Mouse (Mus musculus) lung, postnatal 4 days (tissue): ENCODE results near the gene Brs3.

Experiments
- DNase-seq, 2 experiments: peaks; one replicate each; pipeline ENCODE4 v3.0.0; 2021

Brs3 gene

DNA sequence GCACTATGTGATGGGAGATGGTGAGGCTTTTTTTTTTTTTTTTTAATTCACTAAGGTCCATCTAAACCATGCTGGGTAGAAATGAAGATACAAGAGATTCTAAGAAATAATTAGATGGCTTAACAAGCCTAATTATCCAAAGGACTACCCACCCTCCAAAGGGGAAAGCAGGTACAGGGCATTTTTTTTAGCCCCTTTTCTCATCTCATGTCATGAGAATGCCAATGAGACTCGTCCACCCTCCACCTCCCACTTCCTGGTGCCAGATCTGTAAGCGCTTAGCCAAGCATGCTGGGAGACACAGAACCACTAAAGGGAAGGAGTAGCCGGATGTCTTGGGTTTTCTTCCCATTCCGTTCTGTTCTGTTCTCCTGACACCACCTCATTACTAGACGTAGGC lies at the start of gene Brs3:
TSS of gene Brs3 (plus strand) at position 301 of the 400 bp plus-strand sequence.
- no peak for DNase-seq

DNA sequence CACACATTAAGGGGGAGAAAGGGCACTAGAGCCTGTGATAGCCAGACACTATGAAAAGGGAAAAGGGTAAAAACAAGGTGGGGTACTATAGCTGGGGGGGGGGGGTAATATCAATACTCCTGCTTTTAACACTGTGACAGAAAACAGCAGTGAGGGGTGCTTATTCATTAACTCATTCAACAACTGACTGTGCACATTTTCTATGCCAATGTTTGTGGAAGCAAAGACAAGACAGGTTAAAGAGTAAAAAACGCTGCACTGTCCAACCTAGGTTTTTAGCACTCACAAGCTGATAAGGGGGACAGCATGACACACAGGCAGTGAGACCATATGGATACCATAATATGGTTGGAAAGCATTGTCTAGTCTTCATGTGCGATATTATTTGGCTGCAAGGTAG lies 30.0 kb upstream of the Brs3 start:
- DNase-seq = no peak

- DNase-seq = no peak
Observed at GRCm38 (mm10) chrX:57043869-57044268, 995 bp downstream of the Brs3 start.

- DNase-seq = no peak
Observed at GRCm38 (mm10) chrX:57052848-57053173, 9.9 kb downstream of the Brs3 start.

GRCm38 (mm10) chrX:57053174-57053992 lies 10.5 kb downstream of the Brs3 start, which contains the start of gene Htatsf1:
Gene Htatsf1, plus strand, starts transcription at chrX:57053583.
- DNase-seq = peak; percentile 86 to 90

- DNase-seq = no peak
Observed at GRCm38 (mm10) chrX:57053993-57054385, 11.1 kb downstream of the Brs3 start.

DNA sequence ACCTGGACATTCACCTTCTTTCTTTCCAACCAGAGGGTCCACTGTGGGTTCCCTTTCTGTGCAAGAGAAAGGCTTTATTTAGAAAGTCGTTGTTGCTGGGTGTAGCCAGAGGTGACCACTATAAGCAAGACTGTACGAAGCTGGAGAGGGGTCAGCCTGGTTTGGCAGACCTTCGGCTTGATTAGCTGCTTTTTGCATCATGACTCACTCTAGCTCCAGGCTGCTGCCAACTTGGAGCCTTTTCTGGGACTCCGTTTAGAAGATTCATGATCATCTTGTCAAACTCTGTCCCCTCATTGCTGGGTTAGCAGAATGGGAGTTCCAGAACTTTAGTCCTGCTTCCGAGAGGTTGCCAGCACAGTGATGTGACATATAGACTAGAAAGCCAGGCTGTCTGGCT lies 38.6 kb downstream of the Brs3 start:
- peak; percentile 15 to 43 for DNase-seq

DNA sequence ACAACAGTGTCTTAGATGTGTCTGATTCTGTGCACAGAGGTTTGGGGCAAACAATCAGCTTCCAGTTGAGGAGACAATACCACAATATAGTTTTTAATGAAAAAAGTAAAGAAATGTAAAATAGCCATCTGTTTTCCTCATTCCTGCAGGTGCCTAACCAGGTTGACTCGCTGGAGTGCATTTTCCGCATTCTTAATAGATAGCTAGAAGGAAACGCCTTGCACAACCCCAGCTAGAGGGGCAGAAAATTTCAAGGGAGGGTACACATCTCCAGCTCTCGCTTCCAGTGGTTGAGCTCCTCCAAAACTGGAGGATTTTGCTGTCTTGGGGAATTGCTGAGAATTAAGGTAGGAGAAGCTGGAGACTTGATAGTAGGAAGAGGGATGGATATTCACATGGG lies 44.9 kb downstream of the Brs3 start, which contains the start of gene Vgll1:
TSS of gene Vgll1 (plus strand) at position 301 of the 400 bp plus-strand sequence.
- DNase-seq = no peak
